Mouse (Mus musculus): ENCODE data around the gene Nrn1l.

- TF ChIP-seq CTCF (IDR thresholded peaks at IDR 0.05; ENCODE audit: low read depth, low read length) (no peak), POLR2A (IDR thresholded peaks at IDR 0.05; ENCODE audit: insufficient read depth, low read length) (no peak), EP300 (IDR thresholded peaks at IDR 0.05; ENCODE audit: insufficient read depth, low read depth, low read length) (no peak)
Measured at GRCm38 (mm10) chr8:105900941-105901616, 7.7 kb downstream of the Nrn1l start.

All from ES-Bruce4 (cell line).